Mouse (Mus musculus): ENCODE measurements around the gene Tmem110. TPM values are rescaled to one million over a fixed set of nuclear protein-coding genes. Genes with fewer than 3 reads are reported as not detected.
A peak's percentile ranks its signal among the peaks of the same experiment; 100 is the strongest.

Tmem110 gene
- polyA plus RNA-seq, 1 experiment, result 8.4 TPM

DNA sequence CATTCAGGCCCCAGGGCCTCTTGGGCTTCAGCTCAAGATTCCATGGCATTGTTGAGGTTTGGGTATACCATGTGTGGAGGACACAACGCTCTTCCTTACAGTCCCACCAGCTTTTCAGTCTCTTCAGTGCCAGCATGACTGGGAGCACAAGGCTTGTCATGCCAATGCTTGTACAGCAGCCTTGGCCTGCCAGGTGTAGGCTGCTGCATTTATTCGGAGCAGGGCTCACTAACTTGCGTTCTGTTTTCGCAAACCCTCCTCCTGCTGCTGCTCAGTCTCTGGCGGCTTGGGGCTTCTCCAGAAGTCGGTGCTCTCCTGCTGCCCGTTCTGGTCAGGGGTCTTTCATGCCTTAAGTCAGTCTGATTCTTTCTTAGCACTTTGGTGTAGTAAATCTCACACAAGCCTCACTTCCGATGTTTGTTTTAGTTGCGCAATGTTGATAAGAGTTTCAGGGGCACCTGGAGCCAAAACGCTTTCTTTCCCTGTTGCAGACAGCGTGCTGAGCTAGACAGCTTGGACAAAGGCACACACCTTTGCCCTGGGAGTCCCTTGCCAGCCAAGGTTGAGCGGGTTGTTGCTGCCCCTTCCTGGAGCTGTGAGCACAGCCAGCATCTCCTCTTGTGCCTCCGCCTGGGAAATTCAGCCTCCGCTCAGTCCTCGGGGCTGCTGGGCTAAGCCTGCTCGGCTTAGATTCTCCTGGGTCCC, 36.2 kb downstream of the Tmem110 start:
- H3K4me1 ChIP-seq (ENCODE audit: control insufficient read depth, insufficient read depth, low read length), result no peaks in the 10 kb centered on the region
- H3K27ac ChIP-seq (ENCODE audit: insufficient read depth, low read depth, low read length), result no peak overlapping the region
- TF ChIP-seq POLR2A (IDR thresholded peaks at IDR 0.05; ENCODE audit: borderline replicate concordance, low read depth, low read length) (no peak), CTCF (IDR thresholded peaks at IDR 0.05; ENCODE audit: low read depth, low read length) (no peak)
- no peak overlapping the region for H3K4me3 ChIP-seq (ENCODE audit: insufficient read depth, low read length)

DNA sequence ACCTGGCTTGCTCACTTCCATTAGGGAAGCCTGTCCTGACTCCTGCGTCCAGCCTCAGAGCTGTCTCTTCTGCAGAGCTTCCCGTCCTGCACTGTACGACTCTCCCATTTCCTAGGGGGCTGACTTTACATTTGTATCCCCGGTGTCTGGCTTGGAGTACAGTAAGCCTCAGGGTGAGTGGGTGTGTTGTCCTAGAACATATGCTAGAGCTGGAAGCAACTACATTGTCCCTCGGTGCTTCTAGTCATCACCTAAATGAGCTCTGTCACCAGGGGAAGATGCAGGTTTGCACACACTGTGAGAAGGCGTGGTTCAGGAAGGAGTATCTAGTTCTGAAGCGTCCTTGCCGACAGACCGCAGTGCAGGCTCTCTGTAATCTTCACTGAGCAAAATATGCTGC, 37.0 kb downstream of the Tmem110 start:
- H3K27ac ChIP-seq (ENCODE audit: insufficient read depth, low read depth, low read length), result no peak overlapping the region
- H3K4me1 ChIP-seq (ENCODE audit: control insufficient read depth, insufficient read depth, low read length), result no peaks in the 10 kb centered on the region
- TF ChIP-seq CTCF (IDR thresholded peaks at IDR 0.05; ENCODE audit: low read depth, low read length) (no peak), POLR2A (IDR thresholded peaks at IDR 0.05; ENCODE audit: borderline replicate concordance, low read depth, low read length) (no peak)
- H3K4me3 ChIP-seq (ENCODE audit: insufficient read depth, low read length), result no peak overlapping the region

- Histone ChIP-seq H3K4me1 (ENCODE audit: control insufficient read depth, insufficient read depth, low read length) (no peaks in the 10 kb centered on the region), H3K4me3 (ENCODE audit: insufficient read depth, low read length) (no peak overlapping the region), H3K27ac (ENCODE audit: insufficient read depth, low read depth, low read length) (no peak overlapping the region)
- no peak for TF ChIP-seq CTCF (IDR thresholded peaks at IDR 0.05; ENCODE audit: low read depth, low read length)
- TF ChIP-seq POLR2A (IDR thresholded peaks at IDR 0.05; ENCODE audit: borderline replicate concordance, low read depth, low read length), result no peak
Observed at GRCm38 (mm10) chr14:30865311-30865710, 39.9 kb downstream of the Tmem110 start.

DNA sequence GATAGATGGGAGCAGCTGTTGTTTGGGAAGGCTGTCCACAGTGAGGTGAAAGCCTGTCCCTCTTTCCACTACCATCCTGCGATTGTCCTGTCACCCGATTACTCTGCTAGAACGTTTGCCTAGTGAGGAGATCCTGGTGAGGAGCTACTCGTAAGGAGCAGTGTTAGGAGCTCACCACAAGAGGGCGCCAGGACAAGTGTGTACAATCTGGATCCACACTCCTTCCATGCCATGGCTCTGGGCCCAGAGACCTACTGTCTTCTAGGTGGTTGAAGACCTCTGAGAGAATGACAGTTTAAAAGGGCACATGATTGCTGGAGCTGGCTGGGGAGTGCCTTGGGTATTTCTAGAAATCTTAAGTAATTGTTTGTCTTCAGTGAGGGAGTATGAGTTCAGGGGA, 41.7 kb downstream of the Tmem110 start:
- H3K4me1 ChIP-seq (ENCODE audit: control insufficient read depth, insufficient read depth, low read length), result no peaks in the 10 kb centered on the region
- no peak overlapping the region for H3K4me3 ChIP-seq (ENCODE audit: insufficient read depth, low read length)
- TF ChIP-seq CTCF (IDR thresholded peaks at IDR 0.05; ENCODE audit: low read depth, low read length), result peak; percentile 80
- TF ChIP-seq POLR2A (IDR thresholded peaks at IDR 0.05; ENCODE audit: borderline replicate concordance, low read depth, low read length), result no peak
- H3K27ac ChIP-seq (ENCODE audit: insufficient read depth, low read depth, low read length), result no peak overlapping the region

DNA sequence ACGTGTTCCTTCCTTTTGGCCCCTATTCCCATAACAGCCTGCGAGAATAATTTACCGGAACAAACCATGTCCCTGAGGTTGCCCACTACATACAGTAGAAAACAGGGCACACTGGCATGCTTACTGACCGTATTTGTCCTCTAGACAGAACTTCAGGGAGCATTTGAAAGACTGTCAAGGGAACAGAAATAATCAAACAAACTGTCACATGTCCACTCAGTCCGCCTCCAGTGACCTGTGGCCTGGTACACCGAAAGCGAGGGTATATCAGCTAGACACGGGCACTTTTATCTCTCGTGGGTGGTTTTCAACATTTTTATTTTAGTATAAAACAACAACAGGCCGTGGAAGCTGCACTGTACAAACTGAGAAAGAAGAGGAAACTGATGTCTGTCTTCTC, 43.4 kb downstream of the Tmem110 start:
- Histone ChIP-seq H3K4me3 (ENCODE audit: insufficient read depth, low read length) (no peak overlapping the region), H3K27ac (ENCODE audit: insufficient read depth, low read depth, low read length) (no peak overlapping the region), H3K4me1 (ENCODE audit: control insufficient read depth, insufficient read depth, low read length) (no peaks in the 10 kb centered on the region)
- no peak for TF ChIP-seq CTCF (IDR thresholded peaks at IDR 0.05; ENCODE audit: low read depth, low read length)
- no peak for TF ChIP-seq POLR2A (IDR thresholded peaks at IDR 0.05; ENCODE audit: borderline replicate concordance, low read depth, low read length)

GRCm38 (mm10) chr14:30869391-30869801, 44.0 kb downstream of the Tmem110 start:
- TF ChIP-seq POLR2A (IDR thresholded peaks at IDR 0.05; ENCODE audit: borderline replicate concordance, low read depth, low read length) (no peak), CTCF (IDR thresholded peaks at IDR 0.05; ENCODE audit: low read depth, low read length) (no peak)
- no peak overlapping the region for H3K4me3 ChIP-seq (ENCODE audit: insufficient read depth, low read length)
- no peak overlapping the region for H3K27ac ChIP-seq (ENCODE audit: insufficient read depth, low read depth, low read length)
- no peaks in the 10 kb centered on the region for H3K4me1 ChIP-seq (ENCODE audit: control insufficient read depth, insufficient read depth, low read length)

DNA sequence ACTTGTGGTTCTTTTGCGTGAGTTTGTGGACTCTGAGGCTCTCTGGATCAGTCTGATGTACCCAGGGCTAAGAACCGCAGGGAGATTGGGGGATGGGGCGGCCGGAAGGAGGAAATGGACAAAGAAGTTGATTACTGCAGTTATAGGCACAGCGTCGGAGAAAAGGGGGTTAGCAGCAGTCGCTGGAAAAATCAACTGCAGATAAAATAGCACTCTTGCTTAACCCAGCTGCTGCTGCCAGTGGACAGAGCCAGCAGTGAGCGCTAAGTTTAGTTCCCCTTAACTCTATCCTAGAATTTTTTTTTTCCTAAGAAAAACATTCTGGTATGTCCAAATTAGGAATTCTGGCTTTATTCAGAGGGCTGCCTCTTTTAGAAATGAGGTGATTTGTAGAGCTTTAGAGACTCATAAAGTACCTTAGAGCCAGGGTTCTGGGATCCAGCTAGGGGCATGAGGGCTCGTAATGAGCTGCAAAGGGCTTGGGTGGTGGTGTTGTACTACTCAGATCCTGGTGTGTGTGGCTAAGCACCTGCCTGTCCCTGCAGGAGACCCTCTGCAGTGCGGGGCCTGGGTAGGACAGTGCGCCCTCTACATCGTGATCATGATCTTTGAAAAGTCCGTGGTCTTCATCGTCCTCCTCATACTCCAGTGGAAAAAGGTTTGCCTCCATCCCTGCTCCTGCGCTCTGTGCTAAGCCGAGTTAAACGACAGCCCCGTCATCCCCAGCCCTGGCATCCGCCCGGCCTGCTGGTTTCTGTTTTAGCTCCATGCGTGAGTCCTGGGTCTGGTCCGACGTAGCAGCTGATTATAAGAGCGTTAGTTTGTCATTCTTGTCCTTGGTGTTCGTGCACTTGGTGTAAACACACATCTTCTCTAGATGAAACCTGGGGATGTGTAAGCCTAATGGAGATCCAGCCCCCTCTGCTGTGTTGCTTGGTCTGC, 45.1 kb downstream of the Tmem110 start:
- TF ChIP-seq CTCF (IDR thresholded peaks at IDR 0.05; ENCODE audit: low read depth, low read length) (no peak), POLR2A (IDR thresholded peaks at IDR 0.05; ENCODE audit: borderline replicate concordance, low read depth, low read length) (no peak)
- no peak overlapping the region for H3K4me3 ChIP-seq (ENCODE audit: insufficient read depth, low read length)
- H3K4me1 ChIP-seq (ENCODE audit: control insufficient read depth, insufficient read depth, low read length), result peaks cover 5% of the 10 kb centered on the region
- H3K27ac ChIP-seq (ENCODE audit: insufficient read depth, low read depth, low read length), result no peak overlapping the region

DNA sequence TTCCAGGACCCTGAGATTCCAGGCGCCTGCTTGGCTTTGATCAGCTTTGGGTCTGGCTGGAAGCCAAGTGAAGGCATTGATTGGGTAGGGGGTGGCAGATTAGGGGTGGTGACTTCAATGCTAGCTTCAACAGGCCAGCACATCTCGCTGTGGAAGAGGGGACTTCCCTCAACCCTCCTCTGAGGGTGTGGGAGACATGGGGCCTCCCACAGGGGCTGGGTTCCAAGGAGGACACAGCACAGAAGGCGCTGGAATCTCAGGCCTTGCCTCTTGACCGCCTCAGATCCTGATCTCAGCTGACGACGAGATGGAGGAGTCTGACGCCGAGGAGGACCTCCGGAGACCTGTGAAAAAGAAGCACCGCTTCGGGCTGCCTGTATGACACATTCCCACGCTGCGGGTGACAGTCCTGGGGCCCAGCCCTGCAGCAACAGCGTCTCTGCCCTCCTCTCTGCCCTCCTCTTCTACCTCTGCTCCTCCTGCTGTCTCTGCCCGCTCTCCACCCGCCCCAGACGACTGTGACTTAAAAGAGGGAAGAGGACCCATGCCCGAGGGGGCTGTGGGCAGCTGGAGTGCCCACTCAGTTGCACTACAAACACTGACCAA, 48.8 kb downstream of the Tmem110 start:
- H3K27ac ChIP-seq (ENCODE audit: insufficient read depth, low read depth, low read length), result no peak overlapping the region
- no peak for TF ChIP-seq POLR2A (IDR thresholded peaks at IDR 0.05; ENCODE audit: borderline replicate concordance, low read depth, low read length)
- TF ChIP-seq CTCF (IDR thresholded peaks at IDR 0.05; ENCODE audit: low read depth, low read length), result no peak
- H3K4me1 ChIP-seq (ENCODE audit: control insufficient read depth, insufficient read depth, low read length), result peaks cover 22% of the 10 kb centered on the region
- no peak overlapping the region for H3K4me3 ChIP-seq (ENCODE audit: insufficient read depth, low read length)

- peaks cover 22% of the 10 kb centered on the region for H3K4me1 ChIP-seq (ENCODE audit: control insufficient read depth, insufficient read depth, low read length)
- TF ChIP-seq CTCF (IDR thresholded peaks at IDR 0.05; ENCODE audit: low read depth, low read length) (no peak), POLR2A (IDR thresholded peaks at IDR 0.05; ENCODE audit: borderline replicate concordance, low read depth, low read length) (no peak)
Observed at GRCm38 (mm10) chr14:30875130-30875865, 49.9 kb downstream of the Tmem110 start.

More at GRCm38 (mm10) chr14:30875130-30875865, 49.9 kb downstream of the Tmem110 start:
- Histone ChIP-seq H3K4me3 (ENCODE audit: insufficient read depth, low read length) (no peak overlapping the region), H3K27ac (ENCODE audit: insufficient read depth, low read depth, low read length) (peak overlapping the region; percentile 5)
